ENCODE assay signal across 17 mouse cellular contexts in genomic region chr8:46252456-46252855, GRCm38 (mm10). TPM values are rescaled to one million over a fixed set of nuclear protein-coding genes. Genes with fewer than 3 reads are reported as not detected.
DNase-seq lines count a peak whose midpoint lies in the region; ATAC-seq and TF ChIP-seq lines count a peak whose summit lies in the region.
"Had no signal": no experiment of that assay in that cellular context is flagged by ENCODE, and none has a peak within 500 bp of the region (broad histone marks: within the 10 kb centered on the region; RNA-seq: fewer than 3 reads in every experiment).

No protein-coding gene starts in this region.

- no peak overlapping the region for H3K4me3 ChIP-seq in kidney, postnatal 0 days (replicated peaks; ENCODE audit: low read depth, low read length)
- no peak overlapping the region for H3K4me3 ChIP-seq in limb, embryonic 14.5 days (replicated peaks; ENCODE audit: low read length)
- H3K4me3 ChIP-seq: midbrain, embryonic 12.5 days had no signal

- peaks cover 4% of the 10 kb centered on the region; the same call in 1 of the 2 replicates for H3K4me1 ChIP-seq in kidney, postnatal 0 days (replicated peaks; ENCODE audit: insufficient read depth, low read length)
- 0 out of 2 replicates have a peak, but pooled peaks cover 4% of the 10 kb centered on the region for H3K4me1 ChIP-seq in limb, embryonic 14.5 days (ENCODE audit: control insufficient read depth, insufficient read depth, low read length)

- 0 out of 2 replicates have a peak overlapping the region, but pooled peaks have one; percentile 5 for H3K4me2 ChIP-seq in kidney, postnatal 0 days (ENCODE audit: low read length)
- H3K4me2 ChIP-seq in limb, embryonic 14.5 days (replicated peaks; ENCODE audit: low read depth, low read length, severe bottlenecking), result peak overlapping the region; percentile 30; the same call in 1 of the 2 replicates
- H3K4me2 ChIP-seq: midbrain, embryonic 12.5 days had no signal

- H3K36me3 ChIP-seq in kidney, postnatal 0 days (ENCODE audit: insufficient read depth, low read length), result no peaks in the 10 kb centered on the region
- no peaks in the 10 kb centered on the region for H3K36me3 ChIP-seq in limb, embryonic 14.5 days (ENCODE audit: control insufficient read depth, insufficient read depth, low read length)
- H3K36me3 ChIP-seq: midbrain, embryonic 12.5 days had no signal

- H3K27ac ChIP-seq in kidney, postnatal 0 days, result no peak overlapping the region
- no peak overlapping the region for H3K27ac ChIP-seq in limb, embryonic 14.5 days (replicated peaks; ENCODE audit: low read depth, low read length)
- H3K27ac ChIP-seq: midbrain, embryonic 12.5 days had no signal

- no peak for ATAC-seq in kidney, postnatal 0 days (replicated peaks; ENCODE audit: low FRiP score, low read depth)
- ATAC-seq in limb, embryonic 14.5 days (ENCODE audit: low FRiP score, low read depth), result no peak
- ATAC-seq: forebrain, embryonic 16.5 days had no signal

- no peak overlapping the region for H3K9ac ChIP-seq in kidney, postnatal 0 days (ENCODE audit: low read depth, low read length)
- H3K9ac ChIP-seq in limb, embryonic 14.5 days (ENCODE audit: low read depth, low read length, severe bottlenecking), result no peak overlapping the region
- H3K9ac ChIP-seq: midbrain, embryonic 12.5 days had no signal

- peak; percentile 51 for DNase-seq in adrenal gland, postnatal 14 days
- DNase-seq in adrenal gland, postnatal 4 days (ENCODE audit: low spot score in 2 of 2), result no peak
- no peak for DNase-seq in kidney, postnatal 0 days (ENCODE audit: low spot score)
- DNase-seq in kidney, adult 9 months, result no peak
- peak; percentile 11 to 28 for DNase-seq in adrenal gland, postnatal 36 days
- DNase-seq in limb, embryonic 14.5 days (ENCODE audit: low spot score), result no peak
- DNase-seq in natural killer cell, adult 2 months (ENCODE audit: low spot score in 2 of 2), result no peak
- DNase-seq in MN1 (ENCODE audit: low spot score), result no peak
- DNase-seq: B cell, adult 2 months; cerebellum, adult 18-20 months; kidney, adult 8-10 months; layer of hippocampus, adult 9-11 months; liver had no signal

- 45% methylated on average over 13 of the region's 13 CpGs for WGBS in kidney, postnatal 0 days
- WGBS in limb, embryonic 14.5 days, result 52% methylated on average over 13 of the region's 13 CpGs

- no peak for TF ChIP-seq POLR2A in limb, embryonic 14.5 days (IDR thresholded peaks at IDR 0.05; ENCODE audit: borderline replicate concordance, extremely low read depth, insufficient read depth, insufficient read length)

- H3K9me3 ChIP-seq in kidney, postnatal 0 days (replicated peaks; ENCODE audit: low read length), result no peaks in the 10 kb centered on the region
- H3K9me3 ChIP-seq in limb, embryonic 14.5 days (ENCODE audit: control insufficient read depth, low read length), result no peaks in the 10 kb centered on the region
- H3K9me3 ChIP-seq: midbrain, embryonic 12.5 days had no signal

- no peaks in the 10 kb centered on the region for H3K27me3 ChIP-seq in kidney, postnatal 0 days (ENCODE audit: insufficient read depth, low read length)
- no peaks in the 10 kb centered on the region for H3K27me3 ChIP-seq in limb, embryonic 14.5 days (ENCODE audit: control insufficient read depth, insufficient read depth, low read length)

- no peak for TF ChIP-seq CTCF in kidney, postnatal 0 days (IDR thresholded peaks at IDR 0.05; ENCODE audit: low read depth)

RNA-seq across cellular contexts. Expression of gene Slc25a4, which starts 41.4 kb away (rescaled TPM):
- total RNA-seq in adrenal gland, postnatal 14 days (2021), result 205 and 233 TPM in 2 replicates
- 100 to 1,000 TPM; 273 to 285 TPM for total RNA-seq in adrenal gland, postnatal 4 days (2021)
- 835 and 864 TPM in 2 replicates for polyA plus RNA-seq in kidney, postnatal 0 days (2015; fragmentation: Nextera tagmentation; extraction: Ambion mirVana)
- 100 to 1,000 TPM; 173 to 193 TPM for total RNA-seq in adrenal gland, postnatal 36 days (2021)
- 410 and 427 TPM in 2 replicates for polyA plus RNA-seq in limb, embryonic 14.5 days (2012; rRNA removed)
- 513 and 524 TPM in 2 replicates for polyA plus RNA-seq in limb, embryonic 14.5 days (2014; fragmentation: Nextera tagmentation; extraction: Ambion mirVana)

RNA-seq across cellular contexts. Expression of gene Helt, which starts 42.0 kb away (rescaled TPM):
- total RNA-seq in adrenal gland, postnatal 14 days (2021), result not detected in 2 replicates
- total RNA-seq in adrenal gland, postnatal 4 days (2021), result under 1 TPM in 1 of 2 experiments, not detected in 1; 0.23 TPM
- polyA plus RNA-seq in kidney, postnatal 0 days (2015; fragmentation: Nextera tagmentation; extraction: Ambion mirVana), result not detected in 2 replicates
- total RNA-seq in adrenal gland, postnatal 36 days (2021), result not detected
- polyA plus RNA-seq in limb, embryonic 14.5 days (2012; rRNA removed), result 0.05 TPM in 1 of 2 replicates, not detected in the other
- polyA plus RNA-seq in limb, embryonic 14.5 days (2014; fragmentation: Nextera tagmentation; extraction: Ambion mirVana), result not detected in 2 replicates
- total RNA-seq: MEL had no signal
- polyA plus RNA-seq: small intestine, adult 2 months had no signal

Comparison
In these comparisons a context has a peak if more than half of its experiments do, and no peak if none do; other contexts are left out.
1. DNase-seq: peak in adrenal gland, postnatal 14 days (single experiment) and adrenal gland, postnatal 36 days (2 of 2); none in adrenal gland, postnatal 4 days (0 of 2), kidney, postnatal 0 days (single experiment), kidney, adult 9 months (single experiment), limb, embryonic 14.5 days (single experiment), natural killer cell, adult 2 months (0 of 2) and MN1 (single experiment).